Mouse (Mus musculus): ENCODE results near the gene Frmd5. TPM values are rescaled to one million over a fixed set of nuclear protein-coding genes. Genes with fewer than 3 reads are reported as not detected.

The Frmd5 gene
- polyA plus RNA-seq (2012; rRNA removed): 52.7 and 60.4 TPM in 2 replicates

GRCm38 (mm10) chr2:121806959-121807653 lies at the start of gene Frmd5:
Gene Frmd5, minus strand, starts transcription at chr2:121807087.

DNA sequence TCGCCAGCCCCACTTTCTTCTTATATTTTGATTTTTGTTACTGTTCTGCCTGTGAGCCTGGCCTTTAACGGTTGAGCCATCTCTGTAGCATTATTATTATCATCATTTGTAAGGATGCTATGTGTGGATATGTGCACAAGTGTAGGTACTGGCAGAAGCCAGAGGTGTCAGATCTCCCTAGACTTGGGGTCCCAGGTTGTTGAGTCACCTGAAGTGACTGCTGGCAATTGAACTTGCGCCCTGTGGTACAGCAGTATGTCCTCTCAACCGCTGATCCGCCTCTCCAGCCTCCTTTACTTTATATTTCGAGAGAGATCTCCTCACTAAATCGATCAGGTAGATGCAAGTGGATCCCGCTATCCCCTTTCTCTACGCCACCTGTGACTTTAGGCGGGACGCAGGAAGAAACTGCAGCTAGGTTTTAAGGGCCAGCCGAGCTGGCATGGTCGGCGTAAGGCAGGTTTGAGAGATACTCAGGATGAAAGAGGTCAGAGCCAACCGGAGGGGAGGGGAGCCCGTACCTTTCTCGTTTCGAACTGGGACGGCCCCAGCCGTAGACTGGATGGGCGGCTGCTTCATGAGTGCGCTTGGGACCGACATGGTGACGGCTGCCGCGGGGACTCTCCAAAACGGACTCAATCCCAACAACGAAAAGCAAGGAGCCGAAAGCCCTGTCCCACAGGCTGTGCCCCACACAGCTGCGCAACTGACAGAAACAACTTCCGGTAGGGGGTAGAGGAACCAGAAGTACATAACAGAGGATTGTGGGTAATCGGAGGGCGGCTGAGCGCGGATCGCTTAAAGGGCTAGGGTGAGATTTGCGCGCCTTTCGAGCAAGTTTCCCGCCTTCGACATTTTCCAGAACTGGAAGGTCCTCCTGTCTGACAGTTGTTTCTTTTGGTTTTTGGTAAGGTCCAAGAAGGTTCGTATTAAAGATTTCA lies 300.7 kb downstream of the Frmd5 start, which contains the start of the genes Mfap1a and Wdr76:
Mfap1a (minus strand) TSS at position 724 of the 941 bp plus-strand sequence.
Wdr76 (plus strand) TSS at position 782 of the 941 bp plus-strand sequence.

Other genes starting within 250 kb of the Frmd5 start
- 38.3 and 40.4 TPM in 2 replicates for gene Casc4, start 59.9 kb upstream of the Frmd5 start, polyA plus RNA-seq (2012; rRNA removed)
- 20.9 and 21.5 TPM in 2 replicates for gene Ctdspl2, start 148.9 kb upstream of the Frmd5 start, polyA plus RNA-seq (2012; rRNA removed)
- gene Mageb3, start 149.0 kb upstream of the Frmd5 start, polyA plus RNA-seq (2012; rRNA removed): 0.66 and 0.69 TPM in 2 replicates
- gene Eif3j1, start 221.5 kb upstream of the Frmd5 start, polyA plus RNA-seq (2012; rRNA removed): 18.5 and 19.8 TPM in 2 replicates